Mouse (Mus musculus): ENCODE measurements at regions not wholly inside any gene's neighbourhood (a gene's known extent, or its start where the extent isn't known, plus 50 kb on each side); places are given as distances from the start of the nearest gene placed in this dataset.

GRCm38 (mm10) chr15:87091048-87091777 lies 452.9 kb upstream of the Fam19a5 start:
- no peak for DNase-seq (ENCODE audit: low spot score in 2 of 2)

DNA sequence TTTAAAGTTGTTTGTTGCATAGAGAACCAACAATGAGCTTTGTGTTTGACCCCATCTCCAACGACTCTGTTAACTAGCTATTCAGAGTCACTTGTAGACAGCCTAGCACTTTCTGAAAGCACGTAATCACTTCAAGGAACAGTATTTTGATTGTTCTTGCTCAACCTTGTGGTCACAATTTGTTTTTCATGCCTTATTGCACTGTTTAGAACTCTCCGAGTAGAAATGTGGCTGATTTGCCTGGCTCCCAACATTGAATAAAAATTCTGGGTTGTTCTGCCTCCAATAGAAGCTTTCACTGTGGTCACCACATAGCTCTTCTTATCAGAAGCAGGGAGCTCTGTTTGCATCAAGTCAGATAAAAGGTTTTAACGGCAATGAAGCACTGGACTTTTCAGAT lies 446.9 kb upstream of the Fam19a5 start:
- DNase-seq (ENCODE audit: low spot score in 2 of 2), result no peak

DNA sequence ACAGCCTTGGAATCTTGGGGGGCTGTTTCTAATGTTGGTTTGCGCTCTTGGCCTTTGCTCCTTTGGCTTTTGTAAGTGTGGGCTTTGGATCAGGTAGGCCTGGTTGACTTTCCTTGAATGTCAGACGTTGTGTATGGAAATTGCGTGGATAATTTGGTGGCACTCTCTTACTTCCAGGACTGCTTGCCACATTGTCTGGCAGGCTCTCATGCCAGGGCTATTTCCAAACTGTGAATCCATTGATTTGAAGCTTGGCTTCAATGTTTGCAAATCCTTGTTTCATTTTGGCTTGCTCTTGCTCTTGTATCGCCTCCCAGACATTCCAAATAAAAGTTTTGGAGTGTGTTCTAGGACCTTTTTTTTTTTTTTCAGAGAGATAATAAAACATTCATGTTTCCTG lies 443.0 kb upstream of the Fam19a5 start:
- no peak for DNase-seq (ENCODE audit: low spot score in 2 of 2)

DNA sequence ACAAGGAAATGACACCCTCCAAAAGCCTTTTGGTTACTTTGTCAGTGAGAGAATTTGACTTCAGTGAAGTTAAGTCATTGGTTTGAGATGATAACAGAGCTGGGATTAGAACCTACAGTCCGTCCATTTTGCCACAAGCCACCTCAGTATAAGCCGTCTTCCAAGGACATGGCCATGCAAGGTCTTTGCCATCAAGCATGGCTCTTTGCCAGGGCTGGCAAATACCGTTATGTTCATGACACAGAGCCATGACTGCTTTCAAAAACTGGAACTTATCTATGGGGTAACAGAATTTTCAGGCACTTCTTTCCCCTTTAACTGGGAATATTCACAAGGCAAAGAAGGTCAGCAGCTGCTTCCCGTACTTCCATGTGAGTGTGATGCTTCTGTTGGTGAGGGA lies 441.9 kb upstream of the Fam19a5 start:
- no peak for DNase-seq (ENCODE audit: low spot score in 2 of 2)

- no peak for DNase-seq (ENCODE audit: low spot score in 2 of 2)
Measured at GRCm38 (mm10) chr15:87105951-87106350, 438.1 kb upstream of the Fam19a5 start.

DNA sequence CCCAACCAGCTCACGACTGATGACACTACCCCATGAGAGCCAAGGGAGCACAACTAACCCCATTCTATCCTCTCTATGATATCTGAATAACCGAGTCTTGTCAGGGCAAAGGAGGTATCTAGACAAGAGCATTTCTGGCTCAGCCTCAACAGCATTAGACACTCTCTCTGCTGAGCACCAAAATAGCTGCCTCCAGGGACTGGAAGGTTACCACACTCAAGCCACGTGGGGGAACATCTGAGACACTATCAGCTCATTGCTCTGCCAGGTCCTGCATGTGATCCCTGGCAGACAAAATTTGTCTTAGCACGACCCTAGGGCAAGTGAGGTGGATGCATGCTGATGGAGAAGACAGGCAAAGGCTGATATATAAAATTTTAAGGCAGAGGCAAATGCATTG lies 436.4 kb upstream of the Fam19a5 start:
- no peak for DNase-seq (ENCODE audit: low spot score in 2 of 2)

- DNase-seq (ENCODE audit: low spot score in 2 of 2), result no peak
Measured at GRCm38 (mm10) chr15:87108411-87108810, 435.7 kb upstream of the Fam19a5 start.

GRCm38 (mm10) chr15:87122656-87123055 lies 421.4 kb upstream of the Fam19a5 start:
- no peak for DNase-seq (ENCODE audit: low spot score in 2 of 2)

GRCm38 (mm10) chr15:87125427-87126148 lies 418.5 kb upstream of the Fam19a5 start:
- no peak for DNase-seq (ENCODE audit: low spot score in 2 of 2)

DNA sequence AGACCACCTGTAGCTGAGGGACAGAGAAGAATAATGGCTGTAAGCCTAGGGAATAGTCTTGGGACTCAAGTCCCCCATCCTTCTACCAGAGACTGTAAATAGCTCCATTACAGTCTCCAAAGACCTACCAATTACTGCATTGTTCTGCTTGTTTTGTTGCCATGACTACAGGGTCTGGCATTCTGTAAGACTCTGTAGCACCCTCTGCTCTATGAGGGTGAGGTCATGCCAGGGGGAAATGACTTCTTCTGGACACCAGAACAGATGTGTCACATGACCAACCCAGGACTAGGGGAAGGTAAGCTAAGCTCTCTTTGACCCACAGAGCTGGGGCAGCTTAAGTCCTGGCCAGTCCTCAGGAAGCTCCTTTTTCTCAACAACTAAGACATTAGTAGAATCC lies 405.2 kb upstream of the Fam19a5 start:
- no peak for DNase-seq (ENCODE audit: low spot score in 2 of 2)

- DNase-seq (ENCODE audit: low spot score in 2 of 2), result no peak
Measured at GRCm38 (mm10) chr15:87169136-87169535, 375.0 kb upstream of the Fam19a5 start.

- no peak for DNase-seq (ENCODE audit: low spot score in 2 of 2)
Measured at GRCm38 (mm10) chr15:87170890-87171289, 373.2 kb upstream of the Fam19a5 start.

DNA sequence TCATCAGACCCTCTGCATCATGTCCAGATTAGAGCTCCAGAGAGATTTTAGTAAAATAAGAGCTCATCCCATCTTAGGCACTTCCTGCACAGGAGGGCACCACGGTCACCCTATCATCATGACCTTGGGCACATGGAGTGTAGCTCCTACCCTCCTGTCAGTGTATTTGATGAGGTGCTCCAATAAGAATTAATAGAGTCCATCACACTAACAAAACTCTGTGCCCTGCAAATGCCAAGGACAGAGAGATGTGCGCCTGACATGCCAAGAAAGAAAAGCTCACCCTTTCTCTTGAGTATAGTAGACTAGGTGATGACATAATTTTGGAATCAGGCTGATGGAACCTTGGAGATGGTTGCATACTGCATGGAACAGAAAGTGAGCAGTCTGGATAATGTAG lies 371.0 kb upstream of the Fam19a5 start:
- DNase-seq (ENCODE audit: low spot score in 2 of 2), result no peak

DNA sequence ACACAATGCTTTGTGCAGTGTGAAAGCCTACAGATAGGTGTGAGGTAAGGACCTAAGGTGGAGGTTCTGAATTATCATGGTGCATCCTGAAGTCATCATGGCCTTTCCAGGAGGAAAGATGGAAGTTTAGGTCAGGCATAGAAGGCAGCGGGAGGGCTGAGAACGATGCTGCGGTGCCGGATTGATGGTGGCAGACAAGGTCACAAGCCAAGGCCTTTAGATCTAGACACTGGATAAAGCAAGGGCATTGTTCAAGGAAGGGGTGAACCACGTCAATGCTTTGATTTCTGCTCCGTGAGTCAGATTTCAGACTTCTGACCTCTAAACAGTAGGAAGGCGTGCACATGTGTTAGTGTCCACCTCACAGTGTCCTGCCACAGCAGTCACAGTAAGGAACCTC lies 365.5 kb upstream of the Fam19a5 start:
- no peak for DNase-seq (ENCODE audit: low spot score in 2 of 2)

GRCm38 (mm10) chr15:87180836-87181235 lies 363.3 kb upstream of the Fam19a5 start:
- DNase-seq (ENCODE audit: low spot score in 2 of 2), result no peak

GRCm38 (mm10) chr15:87184248-87184647 lies 359.9 kb upstream of the Fam19a5 start:
- DNase-seq (ENCODE audit: low spot score in 2 of 2), result no peak

DNA sequence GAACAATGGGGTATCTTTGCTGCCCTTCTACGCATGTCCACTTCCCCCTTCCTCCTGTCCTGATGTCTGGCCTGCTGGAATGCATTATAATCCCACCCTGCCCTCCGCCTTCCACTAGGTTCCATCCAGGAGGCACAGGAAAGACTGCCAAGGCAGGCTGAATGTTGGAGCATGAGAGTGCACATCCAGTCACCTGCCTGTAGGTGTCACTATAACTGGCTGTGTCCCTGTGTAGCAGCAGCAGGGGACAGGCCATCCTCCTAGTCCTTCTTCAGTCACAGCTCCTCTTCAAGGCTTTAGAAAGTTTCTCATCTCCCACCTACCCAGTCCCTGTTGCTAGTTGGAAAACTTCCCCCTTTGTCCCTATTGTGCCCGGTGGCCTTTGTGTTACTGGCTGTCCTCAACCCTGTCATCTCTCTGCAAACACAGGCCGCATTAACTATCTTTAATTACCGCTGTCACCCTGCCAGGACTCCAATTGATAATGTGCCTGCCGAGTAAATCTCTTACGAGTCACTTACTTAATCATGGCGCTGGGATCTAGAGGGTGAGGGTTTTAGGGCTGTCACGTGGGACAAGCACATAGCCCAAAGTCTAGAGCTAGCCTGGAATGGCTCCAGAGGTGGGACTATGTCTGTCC lies 355.2 kb upstream of the Fam19a5 start:
- DNase-seq (ENCODE audit: low spot score in 2 of 2), result no peak

- no peak for DNase-seq (ENCODE audit: low spot score in 2 of 2)
Measured at GRCm38 (mm10) chr15:87191901-87192300, 352.2 kb upstream of the Fam19a5 start.

DNA sequence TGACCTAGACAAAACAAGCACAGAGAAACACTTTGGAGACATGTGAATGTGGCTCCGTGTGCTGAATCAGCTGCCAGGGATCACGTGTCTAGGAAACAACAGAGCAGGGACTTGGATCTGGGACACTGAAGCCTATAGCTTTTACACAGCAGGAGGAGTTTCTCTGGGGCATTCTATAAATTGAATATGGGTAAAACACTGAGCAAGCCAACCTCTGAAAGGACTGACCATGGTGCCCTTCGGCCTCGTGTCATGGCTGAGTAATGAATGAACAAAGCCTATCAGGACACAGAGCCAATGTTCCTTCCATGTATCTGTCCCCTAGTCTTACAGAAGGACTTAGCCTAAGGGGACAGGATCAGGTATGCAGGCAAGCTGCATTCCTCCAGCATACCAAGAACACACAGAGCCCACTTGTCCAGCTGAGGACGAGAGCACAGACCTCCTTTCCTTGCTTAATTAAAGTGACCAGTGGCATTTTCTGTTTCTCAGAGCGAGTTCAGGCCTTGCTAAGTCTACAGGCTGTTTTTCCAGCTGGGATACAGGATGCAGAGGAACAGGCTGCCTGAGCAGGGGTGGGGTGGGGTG lies 347.7 kb upstream of the Fam19a5 start:
- DNase-seq (ENCODE audit: low spot score in 2 of 2), result no peak

DNA sequence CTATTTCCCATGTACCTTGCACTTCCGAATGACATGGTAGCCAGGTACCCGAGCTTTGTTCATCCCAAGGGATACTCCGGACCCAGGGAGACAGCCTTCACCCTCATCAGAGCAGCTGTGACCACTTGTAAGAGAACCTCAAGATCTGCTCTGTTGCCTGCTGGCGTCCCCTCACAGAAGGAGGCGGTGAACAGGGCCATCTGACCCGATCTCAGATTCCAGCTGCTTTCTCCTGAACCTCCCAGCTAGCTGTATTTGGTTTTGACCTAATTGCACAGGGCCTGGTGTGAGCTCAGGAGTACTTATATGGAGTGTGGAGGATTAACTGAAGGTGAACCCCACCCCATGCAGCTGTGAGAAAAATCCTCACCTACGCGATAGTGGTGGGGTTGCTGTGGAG lies 344.5 kb upstream of the Fam19a5 start:
- no peak for DNase-seq (ENCODE audit: low spot score in 2 of 2)

DNA sequence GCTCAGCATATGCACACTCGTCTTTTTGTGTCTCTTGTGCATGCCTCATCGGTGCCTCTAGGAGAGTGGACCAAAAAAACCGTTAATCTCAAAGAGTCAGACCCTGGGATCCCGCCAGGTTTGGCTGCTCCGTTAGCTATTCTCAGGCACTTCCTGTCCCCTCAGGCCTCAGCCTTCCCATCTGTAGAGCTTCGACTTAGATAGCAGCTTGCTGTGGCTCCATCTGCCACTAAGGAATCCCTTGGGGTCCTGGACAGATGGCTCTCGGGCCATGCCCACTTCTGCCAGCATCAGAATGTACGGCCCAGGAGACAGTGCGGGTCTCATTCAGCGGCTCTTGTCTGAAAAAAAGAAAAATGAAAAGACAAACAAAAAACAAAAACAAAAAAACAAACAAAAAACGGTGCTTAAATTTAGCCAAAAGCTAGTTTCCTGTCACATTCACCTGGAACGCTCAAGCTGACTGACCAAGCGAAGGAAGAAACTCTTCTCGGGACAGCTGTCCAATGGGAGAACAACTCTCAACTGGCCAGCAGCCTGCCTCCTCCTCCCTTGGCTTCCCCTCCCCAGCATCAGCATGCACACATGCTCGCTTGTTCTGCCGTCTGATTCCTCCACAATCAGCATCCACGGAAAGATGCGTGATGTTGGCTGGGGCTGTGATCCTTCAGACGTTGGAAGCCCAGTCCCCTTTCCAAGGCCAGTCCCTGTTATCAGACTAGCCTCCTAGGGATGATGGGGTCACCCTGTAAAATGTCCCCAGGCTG lies 343.6 kb upstream of the Fam19a5 start:
- no peak for DNase-seq (ENCODE audit: low spot score in 2 of 2)

DNA sequence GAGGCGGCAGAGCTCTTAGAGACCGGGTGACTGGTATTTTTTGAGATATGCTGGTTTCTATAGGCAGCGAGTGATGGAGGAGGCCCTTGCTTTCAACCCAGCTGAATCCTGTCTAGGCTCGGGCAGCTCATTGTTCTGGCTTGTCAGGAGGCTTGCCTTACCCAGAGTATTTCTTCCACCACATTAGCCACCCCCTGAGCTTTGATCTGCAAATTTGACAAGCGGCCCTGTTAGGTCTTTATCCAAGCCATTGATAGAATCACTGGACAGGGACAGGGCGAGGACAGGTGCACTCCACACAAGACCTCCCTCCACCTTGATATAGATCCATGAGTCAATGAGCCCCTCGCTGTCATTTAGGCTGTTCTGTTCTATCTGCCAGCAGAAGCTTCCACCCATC lies 343.0 kb upstream of the Fam19a5 start:
- DNase-seq (ENCODE audit: low spot score in 2 of 2), result no peak
